Mouse (Mus musculus) forebrain, embryonic 11.5 days (tissue): ENCODE data around the gene Iqcc. TPM values are rescaled to one million over a fixed set of nuclear protein-coding genes. Genes with fewer than 3 reads are reported as not detected.

ENCODE experiments used
- ATAC-seq: fragments of 200-750 bp; cut with Nextera tagmentation; replicated peaks from 2 replicates; pipeline ENCODE4 v1.8.0; 2017; ENCODE audit warnings: moderate TSS enrichment; ENCODE audit not compliant: low FRiP score
- DNase-seq: peaks from one replicate; pipeline ENCODE4 v3.0.0-alpha.2; 2017; ENCODE audit warnings: low spot score
- H3K27ac ChIP-seq: fragments of 300-500 bp; sonication (generic); 2 replicates; pipeline ENCODE4 v1.5.1; 2014; ENCODE audit warnings: low read depth, low read length
- H3K27me3 ChIP-seq: fragments of 300-500 bp; sonication (generic); 2 replicates; pipeline ENCODE4 v1.6.1; 2014; ENCODE audit warnings: mild to moderate bottlenecking, low read length, mixed read lengths; ENCODE audit not compliant: control insufficient read depth, insufficient read depth
- H3K36me3 ChIP-seq: fragments of 300-500 bp; sonication (generic); 2 replicates; pipeline ENCODE4 v1.6.1; 2014; ENCODE audit warnings: mild to moderate bottlenecking, low read length, moderate library complexity, mixed read lengths; ENCODE audit not compliant: control insufficient read depth, insufficient read depth
- H3K4me1 ChIP-seq: fragments of 300-500 bp; sonication (generic); replicated peaks from 2 replicates; pipeline ENCODE4 v1.6.1; 2014; ENCODE audit warnings: low read length, mixed read lengths; ENCODE audit not compliant: control insufficient read depth, insufficient read depth
- H3K4me2 ChIP-seq: fragments of 300-500 bp; sonication (generic); 2 replicates; pipeline ENCODE4 v1.6.1; 2014; ENCODE audit warnings: low read depth, mild to moderate bottlenecking, low read length, moderate library complexity, mixed read lengths; ENCODE audit not compliant: severe bottlenecking
- H3K4me3 ChIP-seq: fragments of 300-500 bp; sonication (generic); 2 replicates; pipeline ENCODE4 v1.5.1; 2014; ENCODE audit warnings: low read depth, low read length
- H3K9ac ChIP-seq: fragments of 300-500 bp; sonication (generic); 2 replicates; pipeline ENCODE4 v1.6.1; 2014; ENCODE audit warnings: low read length
- H3K9me3 ChIP-seq: fragments of 300-500 bp; sonication (generic); 2 replicates; pipeline ENCODE4 v1.6.1; 2016; ENCODE audit warnings: low read length, mixed read lengths; ENCODE audit not compliant: control insufficient read depth
- WGBS: fragments of 180-500 bp; shearing (Covaris S2); extraction: QIAGEN DNeasy Blood & Tissue Kit; methylation state at CpG from one replicate; pipeline ENCODE4 v1.1.7; 2014; 5-methylcytosine and 5-hydroxymethylcytosine counted together
- polyA plus RNA-seq: library from polyadenylated mRNA; unstranded; fragments of >200 nt; fragmentation: Nextera tagmentation; extraction: Ambion mirVana; gene quantifications from 2 replicates; pipeline ENCODE4 v1.2.1, GENCODE M21; 2014

Gene Iqcc
- 25.4 and 27.2 TPM in 2 replicates for polyA plus RNA-seq

DNA sequence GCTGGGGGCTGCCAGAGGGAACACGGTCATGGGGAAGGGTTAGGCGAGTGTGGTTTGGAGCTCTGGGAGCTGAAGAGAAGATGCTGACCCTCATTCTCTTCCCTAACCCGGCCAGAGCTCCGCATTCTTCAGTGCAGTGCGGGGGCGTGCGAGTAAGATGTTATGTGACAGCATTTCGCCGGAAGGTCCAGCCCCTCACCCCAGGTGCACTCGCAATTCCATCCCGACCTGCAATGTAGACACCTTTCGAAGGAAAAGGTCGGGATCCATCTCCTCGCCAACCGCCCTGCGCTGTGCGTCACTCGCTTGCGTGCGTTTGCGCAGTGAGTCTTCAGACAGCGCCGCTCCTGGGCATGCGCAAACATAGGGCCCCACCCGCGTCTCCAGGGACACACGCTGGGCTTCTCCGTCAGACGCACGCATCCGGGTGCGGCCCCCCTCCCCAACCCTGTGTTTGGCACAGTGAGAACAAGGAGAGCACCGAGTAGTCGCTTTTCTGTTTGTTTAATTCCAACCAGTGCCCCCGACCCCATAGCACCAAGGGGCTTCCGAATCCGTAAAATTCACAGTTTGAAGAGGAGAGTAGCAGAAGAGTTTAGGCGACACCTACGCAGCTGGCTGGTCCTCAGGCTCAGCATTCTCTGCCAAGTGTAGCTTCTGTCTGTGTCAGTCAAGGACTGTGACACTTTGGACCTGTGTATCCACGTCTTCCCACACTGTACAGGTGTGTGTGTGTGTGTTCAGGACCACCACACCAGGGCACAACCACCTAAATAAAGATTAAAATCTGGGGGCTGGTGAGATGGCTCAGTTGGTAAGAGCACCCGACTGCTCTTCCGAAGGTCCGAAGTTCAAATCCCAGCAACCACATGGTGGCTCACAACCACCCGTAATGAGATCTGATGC is at the start of gene Iqcc:
TSS of gene Iqcc (minus strand) at position 314 of the 906 bp plus-strand sequence.
- Histone ChIP-seq H3K9ac (peak within 1 kb of the TSS; percentile 90), H3K4me2 (peak within 1 kb of the TSS; percentile 93), H3K27ac (peak within 1 kb of the TSS; percentile 59), H3K9me3 (no peaks in the 10 kb centered on the region), H3K27me3 (no peaks in the 10 kb centered on the region), H3K4me1 (peaks cover 16% of the 10 kb centered on the region), H3K4me3 (peak within 1 kb of the TSS; percentile 65), H3K36me3 (peaks cover 3% of the 10 kb centered on the region; the same call in 1 of the 2 replicates)
- peak; percentile 89 for ATAC-seq
- 5% methylated on average over 43 of the region's 44 CpGs for WGBS
- peak; percentile 95 for DNase-seq

- ATAC-seq: no peak
- no peak overlapping the region for H3K9ac ChIP-seq
- H3K4me1 ChIP-seq: no peaks in the 10 kb centered on the region
- no peaks in the 10 kb centered on the region for H3K9me3 ChIP-seq
- H3K36me3 ChIP-seq: peaks cover 5% of the 10 kb centered on the region; the same call in 1 of the 2 replicates
- DNase-seq: no peak
- 93% methylated on average over 3 of the region's 3 CpGs for WGBS
- no peaks in the 10 kb centered on the region for H3K27me3 ChIP-seq
- H3K4me2 ChIP-seq: no peak overlapping the region
- H3K27ac ChIP-seq: no peak overlapping the region
- no peak overlapping the region for H3K4me3 ChIP-seq
These were observed 43.4 kb upstream of the Iqcc start for GRCm38 (mm10) chr4:129662255-129662813.

DNA sequence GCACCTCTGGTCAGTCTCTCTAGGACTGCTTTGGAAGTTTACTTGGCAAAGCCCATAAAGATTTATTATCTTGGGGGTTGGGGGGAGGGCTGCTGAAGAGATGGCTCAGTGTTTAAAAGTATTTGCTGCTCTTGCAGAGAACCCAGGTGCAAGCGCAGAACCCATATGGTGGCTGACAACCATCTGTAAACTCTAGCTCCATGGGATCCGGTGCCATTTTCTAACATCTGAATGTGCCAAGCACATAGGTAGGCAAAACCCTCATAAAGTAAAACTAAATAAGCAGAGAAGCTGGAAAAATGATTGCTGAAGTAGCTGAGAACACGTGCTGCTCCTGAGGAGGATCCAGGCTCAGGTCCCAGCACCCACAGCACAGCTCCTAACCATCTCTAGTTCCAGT is 42.7 kb upstream of the Iqcc start:
- Histone ChIP-seq H3K27me3 (no peaks in the 10 kb centered on the region), H3K36me3 (peaks cover 5% of the 10 kb centered on the region; the same call in 1 of the 2 replicates), H3K27ac (no peak overlapping the region), H3K4me2 (no peak overlapping the region), H3K4me1 (no peaks in the 10 kb centered on the region), H3K9ac (no peak overlapping the region), H3K9me3 (no peaks in the 10 kb centered on the region), H3K4me3 (no peak overlapping the region)
- WGBS: 92% methylated on average over 3 of the region's 3 CpGs
- ATAC-seq: no peak
- no peak for DNase-seq

DNA sequence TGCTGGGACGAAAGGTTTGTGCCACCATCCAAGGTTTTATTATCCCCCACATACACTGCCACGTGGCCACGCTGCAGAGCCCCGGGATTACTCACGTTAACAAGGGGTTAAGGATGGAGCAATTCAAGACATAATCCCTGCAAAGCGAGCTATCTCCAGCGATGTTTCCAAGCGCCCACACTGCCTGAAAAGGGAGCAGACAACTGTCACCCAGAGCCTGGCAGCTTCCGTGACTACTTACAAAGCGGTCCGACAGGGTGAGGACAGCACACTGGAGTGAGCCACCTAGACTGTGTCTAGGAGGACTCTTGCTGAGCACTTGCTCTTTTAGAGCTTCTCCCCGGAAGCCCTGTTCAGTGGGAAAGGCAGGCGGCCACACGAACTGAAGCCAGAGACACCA is 35.9 kb upstream of the Iqcc start:
- Histone ChIP-seq H3K4me1 (no peaks in the 10 kb centered on the region), H3K27me3 (no peaks in the 10 kb centered on the region), H3K9me3 (no peaks in the 10 kb centered on the region), H3K4me2 (no peak overlapping the region), H3K36me3 (peaks cover 13% of the 10 kb centered on the region; the same call in 1 of the 2 replicates), H3K9ac (no peak overlapping the region), H3K4me3 (no peak overlapping the region), H3K27ac (no peak overlapping the region)
- no peak for ATAC-seq
- 90% methylated on average over 14 of the region's 14 CpGs for WGBS
- no peak for DNase-seq

GRCm38 (mm10) chr4:129650359-129650758 is 31.5 kb upstream of the Iqcc start:
- WGBS: 92% methylated on average over 8 of the region's 8 CpGs
- H3K4me2 ChIP-seq: no peak overlapping the region
- ATAC-seq (no peak), DNase-seq (no peak)
- H3K4me3 ChIP-seq: no peak overlapping the region
- no peaks in the 10 kb centered on the region for H3K4me1 ChIP-seq
- no peak overlapping the region for H3K9ac ChIP-seq
- H3K9me3 ChIP-seq: no peaks in the 10 kb centered on the region
- no peak overlapping the region for H3K27ac ChIP-seq
- H3K36me3 ChIP-seq: peaks cover 15% of the 10 kb centered on the region; the same call in 1 of the 2 replicates
- H3K27me3 ChIP-seq: no peaks in the 10 kb centered on the region

DNA sequence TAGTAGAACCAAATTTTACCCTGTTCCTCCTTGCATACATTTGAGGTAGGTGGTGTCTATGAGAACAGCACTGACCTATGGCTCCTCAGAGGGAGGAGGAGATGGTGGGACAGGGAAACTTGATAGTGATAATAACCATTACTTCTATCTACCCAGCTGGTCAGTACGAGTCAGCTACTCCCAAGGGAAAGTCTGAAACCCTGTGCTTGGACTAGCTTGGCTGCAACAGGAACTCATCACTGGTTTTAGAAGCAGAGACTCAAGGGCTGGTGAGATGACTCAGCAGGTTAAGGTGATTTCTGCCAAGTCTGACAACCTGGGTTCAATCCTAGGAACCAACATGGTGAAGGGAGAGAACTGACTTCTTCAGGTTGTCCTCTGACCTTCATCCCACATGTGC is 29.8 kb upstream of the Iqcc start:
- Histone ChIP-seq H3K27ac (no peak overlapping the region), H3K9ac (no peak overlapping the region), H3K4me2 (no peak overlapping the region), H3K4me3 (no peak overlapping the region), H3K36me3 (peaks cover 12% of the 10 kb centered on the region; the same call in 1 of the 2 replicates), H3K9me3 (no peaks in the 10 kb centered on the region), H3K4me1 (no peaks in the 10 kb centered on the region), H3K27me3 (no peaks in the 10 kb centered on the region)
- no peak for ATAC-seq
- WGBS: 83% methylated on average over 1 of the region's 1 CpGs
- DNase-seq: no peak

- no peak overlapping the region for H3K27ac ChIP-seq
- ATAC-seq: no peak
- no peaks in the 10 kb centered on the region for H3K27me3 ChIP-seq
- DNase-seq: no peak
- WGBS: 91% methylated on average over 6 of the region's 6 CpGs
- no peak overlapping the region for H3K4me2 ChIP-seq
- no peak overlapping the region for H3K4me3 ChIP-seq
- no peak overlapping the region for H3K9ac ChIP-seq
- no peaks in the 10 kb centered on the region for H3K4me1 ChIP-seq
- peaks cover 6% of the 10 kb centered on the region; the same call in 1 of the 2 replicates for H3K36me3 ChIP-seq
- H3K9me3 ChIP-seq: no peaks in the 10 kb centered on the region
These were observed 26.3 kb upstream of the Iqcc start for GRCm38 (mm10) chr4:129645204-129645603.

DNA sequence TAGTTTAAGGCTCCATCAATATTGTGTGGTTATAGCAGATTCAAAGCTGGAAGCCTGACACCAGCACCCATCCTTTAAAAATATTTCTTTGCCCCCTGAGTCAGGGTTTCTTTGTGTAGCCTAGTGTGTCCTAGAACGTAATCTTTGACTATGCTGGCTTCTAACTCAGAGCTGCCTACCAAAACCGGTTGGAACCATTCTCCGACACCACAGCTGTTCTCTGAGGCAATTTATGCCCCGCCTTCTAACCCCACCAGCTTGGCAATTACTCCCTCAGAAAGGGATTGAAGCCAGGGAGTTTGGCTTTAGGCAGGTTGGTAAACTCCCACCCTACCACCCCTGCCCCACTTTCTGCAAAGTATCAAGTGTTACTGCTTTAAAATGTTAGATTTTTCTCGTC is 22.9 kb upstream of the Iqcc start:
- Histone ChIP-seq H3K9ac (no peak overlapping the region), H3K9me3 (no peaks in the 10 kb centered on the region), H3K36me3 (peaks cover 11% of the 10 kb centered on the region; the same call in 1 of the 2 replicates), H3K27me3 (no peaks in the 10 kb centered on the region), H3K4me3 (no peak overlapping the region), H3K4me2 (peak overlapping the region; percentile 15; the same call in 1 of the 2 replicates), H3K27ac (no peak overlapping the region), H3K4me1 (peaks cover 5% of the 10 kb centered on the region; the same call in 1 of the 2 replicates)
- no peak for DNase-seq
- ATAC-seq: no peak
- 54% methylated on average over 5 of the region's 5 CpGs for WGBS
